Mouse (Mus musculus) lung, postnatal 10 days (tissue): ENCODE measurements at regions not wholly inside any gene's neighbourhood (a gene's known extent, or its start where the extent isn't known, plus 50 kb on each side); places are given as distances from the start of the nearest gene placed in this dataset.

Experiments used
- DNase-seq: peaks from one replicate; pipeline ENCODE4 v3.0.0; 2021

DNA sequence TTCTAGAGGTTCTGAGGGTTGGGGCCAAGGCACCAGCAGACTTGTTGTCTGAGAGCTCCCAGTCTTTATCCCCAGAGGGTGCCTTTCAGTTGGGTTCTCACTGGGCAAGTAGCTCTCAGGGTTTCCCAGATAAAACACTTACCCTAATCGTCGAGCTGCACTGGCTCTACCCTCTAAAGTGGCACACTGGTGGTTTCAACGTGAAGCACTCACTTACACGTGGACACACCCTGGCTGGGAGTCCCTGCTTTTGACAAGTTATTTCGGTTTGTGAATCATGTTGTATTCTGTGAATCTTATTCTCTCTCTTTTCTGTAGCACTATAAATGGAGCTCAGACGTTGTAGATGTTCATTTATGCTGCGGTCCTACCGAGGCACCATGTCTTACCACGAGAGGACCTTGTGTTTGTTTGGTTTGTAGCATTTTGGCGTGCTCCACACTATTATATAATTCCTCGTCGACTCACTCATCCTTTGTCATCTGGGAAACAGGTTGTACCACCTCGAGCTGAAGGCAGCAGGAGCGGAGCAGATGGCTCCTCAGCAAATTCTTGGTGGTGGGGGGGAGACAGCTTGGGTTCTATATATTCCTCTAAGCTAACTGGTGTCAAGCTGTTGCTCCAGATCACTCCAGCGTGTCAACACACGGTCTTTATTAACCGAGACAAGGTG lies 445.3 kb downstream of the Klf5 start:
- DNase-seq, result no peak

DNA sequence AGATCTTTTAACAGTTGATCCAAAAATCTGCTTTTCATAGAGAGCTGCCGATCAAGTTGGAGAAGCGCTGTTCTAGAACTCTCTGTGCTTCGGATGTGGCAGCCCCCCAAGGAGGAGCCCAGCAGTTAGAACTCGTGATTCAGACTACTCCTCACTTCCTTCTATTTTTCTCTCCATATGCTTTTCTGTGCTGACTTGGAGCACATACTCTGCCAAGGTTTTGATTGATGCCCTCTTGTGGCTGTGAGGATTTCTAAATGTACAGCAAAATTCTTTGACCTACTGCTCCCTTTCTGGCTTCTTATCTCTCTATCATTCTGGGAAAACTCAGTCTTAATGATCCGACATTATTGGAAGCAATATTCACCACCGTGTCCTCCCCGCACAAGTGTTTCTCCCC lies 446.7 kb downstream of the Klf5 start:
- DNase-seq, result no peak

- DNase-seq, result no peak
Observed at GRCm38 (mm10) chr14:99748166-99748565, 449.7 kb downstream of the Klf5 start.

GRCm38 (mm10) chr14:99749308-99750305 lies 451.1 kb downstream of the Klf5 start:
- no peak for DNase-seq

GRCm38 (mm10) chr14:99758045-99758444 lies 459.6 kb downstream of the Klf5 start:
- no peak for DNase-seq

GRCm38 (mm10) chr14:99763336-99763735 lies 464.8 kb downstream of the Klf5 start:
- no peak for DNase-seq

- no peak for DNase-seq
Observed at GRCm38 (mm10) chr14:99771009-99771408, 472.5 kb downstream of the Klf5 start.

DNA sequence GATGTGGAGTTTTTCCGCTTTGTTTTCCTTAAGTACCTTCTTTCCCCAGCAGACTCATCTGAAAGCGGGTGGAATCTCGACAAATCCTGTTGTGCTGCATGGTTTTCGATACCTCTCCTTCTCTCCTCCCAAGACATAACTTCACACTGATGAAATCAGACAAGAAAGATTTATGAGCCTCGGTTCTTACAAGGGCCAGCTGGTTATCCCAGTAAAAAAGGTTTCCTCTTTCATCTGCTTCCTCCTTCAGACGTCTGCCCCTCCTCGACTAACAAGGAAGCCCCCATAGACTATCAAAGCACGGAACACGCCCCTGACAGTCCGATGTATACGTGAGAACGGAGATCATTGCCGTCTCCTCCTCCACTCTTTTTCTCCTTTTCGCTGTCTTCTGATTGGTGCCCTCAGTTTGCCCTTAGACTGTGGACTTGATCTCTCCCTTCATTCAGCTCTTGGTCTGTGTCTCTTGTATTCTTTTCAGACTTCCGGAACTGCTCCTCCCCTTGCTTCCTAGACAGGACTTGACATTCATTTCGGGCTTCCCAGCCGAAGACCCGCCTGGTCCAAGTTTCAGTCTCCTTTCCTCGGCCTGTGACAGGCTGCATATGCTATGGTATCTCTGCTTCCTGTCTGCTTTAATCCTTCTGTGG lies 474.4 kb downstream of the Klf5 start:
- no peak for DNase-seq

DNA sequence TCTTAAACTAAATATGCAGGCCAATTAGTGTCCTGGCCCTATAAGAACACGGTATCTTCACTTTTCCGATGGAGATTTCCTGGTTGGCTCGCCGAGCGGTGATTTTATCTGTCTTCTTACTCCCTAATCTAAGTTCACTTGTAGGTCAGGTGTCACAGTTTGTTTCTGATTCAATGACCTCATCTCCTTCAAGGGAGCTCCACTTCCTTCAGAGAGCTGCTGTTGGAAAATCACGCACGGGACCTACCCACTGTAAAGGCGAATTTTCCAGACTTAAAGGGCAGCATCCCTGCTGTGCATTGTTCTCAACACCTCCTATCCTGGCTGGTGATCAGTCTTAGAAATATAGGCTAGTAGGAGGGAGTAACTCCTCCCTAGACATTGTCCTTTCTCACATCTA lies 480.0 kb downstream of the Klf5 start:
- no peak for DNase-seq

- no peak for DNase-seq
Observed at GRCm38 (mm10) chr14:99778957-99779356, 480.5 kb downstream of the Klf5 start.

DNA sequence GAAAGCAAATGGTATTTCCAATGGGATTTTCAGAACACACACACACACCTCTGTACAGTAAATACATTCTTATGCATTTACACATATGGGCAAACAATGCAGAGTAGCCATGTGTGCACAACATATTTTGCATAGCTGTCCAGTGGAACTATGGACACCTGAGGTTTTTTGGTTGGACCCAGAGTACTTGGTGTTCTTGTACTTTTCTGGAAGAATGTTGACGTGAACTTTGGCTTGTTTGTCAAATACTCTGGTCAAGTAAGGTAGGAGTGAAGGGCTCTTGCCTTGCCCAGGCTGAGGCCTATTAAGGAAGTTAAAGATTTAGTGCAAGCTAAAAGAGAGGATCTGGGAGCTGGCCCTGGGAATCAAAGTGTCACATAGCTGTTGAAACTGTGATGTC lies 485.2 kb downstream of the Klf5 start:
- DNase-seq, result peak; percentile 32

DNA sequence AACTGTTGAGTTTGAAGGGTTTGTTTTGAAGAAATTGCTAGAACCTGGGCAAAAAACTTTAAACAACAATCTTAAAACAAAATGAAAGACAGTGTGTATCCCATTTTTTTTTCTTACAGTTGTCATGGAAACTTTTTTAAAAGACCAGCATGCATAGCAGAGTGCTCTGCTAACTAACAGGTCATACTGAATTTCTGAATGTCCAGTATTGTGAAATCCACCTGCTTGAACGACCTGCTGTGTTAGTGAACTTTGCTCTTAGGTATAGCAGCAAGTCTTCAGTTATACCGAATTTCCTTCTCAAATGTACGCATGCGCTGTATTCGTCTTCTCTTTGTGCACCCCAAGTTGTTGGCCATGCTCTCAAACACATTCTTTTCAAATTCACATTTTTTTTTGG lies 486.6 kb downstream of the Klf5 start:
- no peak for DNase-seq

DNA sequence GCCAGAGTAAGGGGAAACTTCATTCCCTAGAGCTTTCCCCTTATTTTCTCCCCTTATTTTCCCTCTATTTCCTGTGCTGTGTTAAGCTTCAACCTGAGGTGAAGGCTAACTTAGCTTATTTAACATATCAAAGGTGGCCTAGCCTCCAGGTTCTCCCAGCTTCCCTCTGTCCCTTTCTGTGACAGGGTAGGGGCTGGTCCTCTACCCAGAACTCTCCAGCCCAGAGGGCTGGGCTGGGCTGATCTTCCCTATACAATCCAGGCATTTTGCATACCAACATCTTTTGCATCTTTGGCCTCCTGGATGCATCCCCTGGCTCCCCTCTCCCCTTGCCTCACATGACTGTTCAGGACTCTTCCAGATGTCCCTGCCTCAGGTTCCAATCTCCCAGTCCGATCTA lies 487.9 kb downstream of the Klf5 start:
- DNase-seq, result no peak

GRCm38 (mm10) chr14:99788185-99788584 lies 489.7 kb downstream of the Klf5 start:
- no peak for DNase-seq

DNA sequence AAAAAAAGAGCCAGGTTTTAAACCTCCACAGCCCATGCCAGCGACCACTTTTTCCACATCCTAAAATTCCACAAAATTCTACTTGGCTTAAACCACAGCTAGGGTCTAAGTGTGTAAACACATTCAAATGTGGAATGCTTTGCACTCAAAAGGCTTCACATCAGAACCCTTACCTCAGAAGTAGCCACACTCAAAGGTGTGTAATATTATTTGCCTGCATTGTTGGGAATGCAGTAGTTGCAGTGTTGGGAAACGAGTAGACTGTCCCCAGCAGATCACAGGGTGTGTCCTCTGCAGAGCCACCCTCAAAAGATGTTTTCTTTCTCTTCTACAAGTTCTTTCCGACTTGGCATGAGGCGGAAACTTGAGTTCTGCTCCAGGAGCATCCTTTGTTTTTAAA lies 488.2 kb downstream of the Klf12 start:
- DNase-seq, result no peak

- no peak for DNase-seq
Observed at GRCm38 (mm10) chr14:99806052-99806451, 478.4 kb downstream of the Klf12 start.

GRCm38 (mm10) chr14:99806599-99806998 lies 477.9 kb downstream of the Klf12 start:
- DNase-seq, result no peak

DNA sequence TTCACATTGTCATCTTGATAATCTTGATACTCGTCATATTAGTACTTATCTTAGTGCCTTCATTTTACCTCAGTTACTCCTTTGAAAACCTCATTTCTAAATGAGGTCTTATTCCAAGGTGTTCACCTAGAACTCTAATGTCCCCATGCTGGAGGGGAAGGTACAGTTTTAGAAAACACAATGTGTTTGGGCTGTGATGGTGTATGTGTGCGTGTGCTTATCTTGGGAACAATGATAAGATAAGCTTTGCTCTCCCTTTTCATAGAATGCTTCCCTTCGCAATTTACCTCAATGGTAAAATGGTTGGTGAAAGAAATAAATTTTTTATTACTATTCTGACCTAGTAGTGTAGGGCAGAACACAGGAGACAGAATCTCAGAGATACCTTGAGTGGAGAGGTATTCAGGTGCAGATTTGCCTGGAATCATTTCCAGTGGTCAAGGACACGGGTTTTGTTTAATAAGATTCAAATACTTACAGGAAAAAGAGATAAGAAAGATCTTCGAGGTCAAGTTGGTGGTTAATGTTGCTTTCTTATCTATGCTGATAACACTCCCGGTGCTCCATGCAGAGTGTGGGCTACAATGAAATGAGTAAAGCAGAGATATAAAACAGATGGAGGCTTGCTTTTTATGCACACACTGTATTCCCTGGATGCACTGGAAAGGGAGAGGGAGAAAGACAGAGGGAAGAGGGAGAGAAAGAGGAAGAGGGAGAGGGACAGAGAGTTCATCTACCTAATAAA lies 471.6 kb downstream of the Klf12 start:
- DNase-seq, result no peak
